Mouse (Mus musculus) liver, postnatal 0 days (tissue): ENCODE results near the gene Rrp15.

Experiments used
- CTCF ChIP-seq: sonication (generic); IDR thresholded peaks from 2 replicates; pipeline ENCODE4 v1.5.1; 2016; ENCODE audit warnings: antibody characterized with exemption, low read depth
- EP300 ChIP-seq: IDR thresholded peaks from 2 replicates; pipeline ENCODE4 v1.6.1; 2016; ENCODE audit warnings: antibody characterized with exemption, low read depth, mild to moderate bottlenecking

DNA sequence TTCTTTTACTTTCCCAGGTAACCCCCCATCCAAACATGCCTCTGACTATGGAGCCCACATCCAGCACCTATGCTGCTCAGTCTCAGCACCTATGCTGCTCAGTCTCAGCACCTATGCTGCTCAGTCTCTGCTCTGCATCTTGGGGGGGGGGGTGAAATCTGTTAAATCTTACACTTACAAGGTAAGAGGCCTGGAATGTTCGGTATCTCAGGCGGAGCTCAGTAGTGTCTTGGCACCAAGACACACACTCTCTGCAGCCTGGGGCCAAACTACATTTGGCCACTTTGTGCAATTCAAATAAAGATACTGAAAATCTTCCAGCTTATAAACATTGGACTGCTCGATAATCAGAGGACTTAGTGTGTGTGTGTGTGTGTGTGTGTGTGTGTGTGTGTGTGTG, 74.5 kb downstream of the Rrp15 start:
- TF ChIP-seq CTCF (no peak), EP300 (no peak)
